17 mouse cellular contexts compared by ENCODE assay signal in genomic region chr3:134509702-134510101, GRCm38 (mm10).
"Had no signal": no experiment of that assay in that cellular context is flagged by ENCODE, and none has a peak within 500 bp of the region (broad histone marks: within the 10 kb centered on the region; RNA-seq: fewer than 3 reads in every experiment).

No protein-coding gene starts in this region.

- ATAC-seq: hindbrain, postnatal 0 days; intestine, embryonic 16.5 days; liver, embryonic 12.5 days had no signal

- DNase-seq: gastrocnemius, postnatal 14 days; gastrocnemius, postnatal 36 days; heart, adult 11 months; heart, adult 2 months; heart, postnatal 14 days; heart, postnatal 36 days; kidney, adult 11 months; kidney, adult 2 months; kidney, adult 9 months; kidney, postnatal 14 days; kidney, postnatal 36 days; layer of hippocampus, adult 9-11 months; layer of hippocampus, postnatal 36 days; left cerebral cortex, postnatal 4 days had no signal
